19 mouse cellular contexts compared by ENCODE assay signal in genomic region chr1:82381946-82382345, GRCm38 (mm10).
DNase-seq lines count a peak whose midpoint lies in the region; ATAC-seq and TF ChIP-seq lines count a peak whose summit lies in the region.
"Had no signal": no experiment of that assay in that cellular context is flagged by ENCODE, and none has a peak within 500 bp of the region (broad histone marks: within the 10 kb centered on the region; RNA-seq: fewer than 3 reads in every experiment).

No protein-coding gene starts in this region.

- no peak overlapping the region for H3K4me2 ChIP-seq in forebrain, embryonic 13.5 days
- no peak overlapping the region for H3K4me2 ChIP-seq in forebrain, embryonic 15.5 days (replicated peaks)
- no peak overlapping the region for H3K4me2 ChIP-seq in kidney, postnatal 0 days (ENCODE audit: low read length)
- H3K4me2 ChIP-seq: kidney, embryonic 15.5 days; liver, embryonic 13.5 days; midbrain, embryonic 13.5 days had no signal

- H3K36me3 ChIP-seq in forebrain, embryonic 13.5 days (ENCODE audit: poor library complexity, severe bottlenecking), result no peaks in the 10 kb centered on the region
- H3K36me3 ChIP-seq in forebrain, embryonic 15.5 days, result no peaks in the 10 kb centered on the region
- H3K36me3 ChIP-seq in kidney, postnatal 0 days (ENCODE audit: insufficient read depth, low read length), result no peaks in the 10 kb centered on the region
- H3K36me3 ChIP-seq: forebrain, embryonic 10.5 days; kidney, embryonic 15.5 days; midbrain, embryonic 13.5 days had no signal

- H3K27ac ChIP-seq in forebrain, embryonic 13.5 days, result no peak overlapping the region
- no peak overlapping the region for H3K27ac ChIP-seq in forebrain, embryonic 15.5 days (replicated peaks)
- H3K27ac ChIP-seq in kidney, postnatal 0 days, result no peak overlapping the region
- H3K27ac ChIP-seq: forebrain, embryonic 10.5 days; heart, embryonic 10.5 days; kidney, embryonic 15.5 days; liver, embryonic 13.5 days; midbrain, embryonic 13.5 days had no signal

- TF ChIP-seq CTCF in kidney, postnatal 0 days (IDR thresholded peaks at IDR 0.05; ENCODE audit: low read depth), result peak; percentile 35; the same call in 1 of the 2 replicates

- no peaks in the 10 kb centered on the region for H3K9me3 ChIP-seq in forebrain, embryonic 13.5 days (replicated peaks)
- H3K9me3 ChIP-seq in forebrain, embryonic 15.5 days, result no peaks in the 10 kb centered on the region
- no peaks in the 10 kb centered on the region for H3K9me3 ChIP-seq in kidney, postnatal 0 days (replicated peaks; ENCODE audit: low read length)
- H3K9me3 ChIP-seq: forebrain, embryonic 10.5 days; heart, embryonic 10.5 days; kidney, embryonic 15.5 days; liver, embryonic 13.5 days; midbrain, embryonic 13.5 days had no signal

- WGBS in forebrain, embryonic 13.5 days, result 52% methylated on average over 4 of the region's 4 CpGs
- 58% methylated on average over 4 of the region's 4 CpGs for WGBS in forebrain, embryonic 15.5 days
- WGBS in kidney, postnatal 0 days, result 73% methylated on average over 4 of the region's 4 CpGs

- peak; percentile 48; the same call in 1 of the 2 replicates for ATAC-seq in forebrain, embryonic 13.5 days
- ATAC-seq in forebrain, embryonic 15.5 days (replicated peaks), result no peak; the same call in 1 of the 2 replicates
- no peak for ATAC-seq in kidney, postnatal 0 days (replicated peaks; ENCODE audit: low FRiP score, low read depth)
- ATAC-seq: midbrain, embryonic 13.5 days had no signal

- H3K4me3 ChIP-seq in forebrain, embryonic 13.5 days, result no peak overlapping the region
- H3K4me3 ChIP-seq in forebrain, embryonic 15.5 days, result no peak overlapping the region
- no peak overlapping the region for H3K4me3 ChIP-seq in kidney, postnatal 0 days (replicated peaks; ENCODE audit: low read depth, low read length)
- H3K4me3 ChIP-seq: forebrain, embryonic 10.5 days; heart, embryonic 10.5 days; kidney, embryonic 15.5 days; liver, embryonic 13.5 days; midbrain, embryonic 13.5 days had no signal

- DNase-seq in kidney, postnatal 0 days (ENCODE audit: low spot score), result no peak
- no peak for DNase-seq in kidney, postnatal 14 days
- DNase-seq in retina, postnatal 1 day, result peak; percentile 23
- DNase-seq in retina, embryonic 14.5 days (ENCODE audit: low spot score), result no peak
- DNase-seq in ovary, postnatal 36 days (ENCODE audit: low spot score), result no peak
- DNase-seq in c-Kit-positive CD71-positive TER-119-positive erythroid progenitor cells, embryonic 14.5 days (ENCODE audit: low spot score), result no peak
- DNase-seq: adrenal gland, postnatal 14 days; cerebellum, postnatal 36 days; heart, postnatal 14 days; layer of hippocampus, adult 9-11 months; liver, embryonic 13.5 days; lung, postnatal 4 days; thymus, adult 2 months had no signal

- no peaks in the 10 kb centered on the region for H3K27me3 ChIP-seq in forebrain, embryonic 13.5 days
- no peaks in the 10 kb centered on the region for H3K27me3 ChIP-seq in forebrain, embryonic 15.5 days
- no peaks in the 10 kb centered on the region for H3K27me3 ChIP-seq in kidney, postnatal 0 days (ENCODE audit: insufficient read depth, low read length)
- H3K27me3 ChIP-seq: kidney, embryonic 15.5 days; liver, embryonic 13.5 days; midbrain, embryonic 13.5 days had no signal

- H3K9ac ChIP-seq in forebrain, embryonic 13.5 days, result no peak overlapping the region
- H3K9ac ChIP-seq in forebrain, embryonic 15.5 days (replicated peaks), result no peak overlapping the region
- H3K9ac ChIP-seq in kidney, postnatal 0 days (ENCODE audit: low read depth, low read length), result no peak overlapping the region
- H3K9ac ChIP-seq: kidney, embryonic 15.5 days; liver, embryonic 13.5 days; midbrain, embryonic 13.5 days had no signal

- peaks cover 22% of the 10 kb centered on the region for H3K4me1 ChIP-seq in forebrain, embryonic 13.5 days
- peaks cover 24% of the 10 kb centered on the region for H3K4me1 ChIP-seq in forebrain, embryonic 15.5 days
- H3K4me1 ChIP-seq in kidney, postnatal 0 days (replicated peaks; ENCODE audit: insufficient read depth, low read length), result no peaks in the 10 kb centered on the region
